Mouse (Mus musculus): ENCODE data around the gene Ddr2. TPM values are rescaled to one million over a fixed set of nuclear protein-coding genes. Genes with fewer than 3 reads are reported as not detected.
A peak's percentile ranks its signal among the peaks of the same experiment; 100 is the strongest.
"Not testable (repeated sequence)": the region's sequence is repeated elsewhere in the genome, so short reads cannot be mapped to it uniquely, and the experiment has no call there.

The Ddr2 gene
- polyA plus RNA-seq, 1 experiment from 2014 or later: 69.6 TPM

- no peak for DNase-seq (ENCODE audit: low spot score)
- no peak overlapping the region for H3K4me3 ChIP-seq
- H3K9me3 ChIP-seq: no peaks in the 10 kb centered on the region
- H3K36me3 ChIP-seq (replicated peaks): peaks cover 43% of the 10 kb centered on the region
- H3K27ac ChIP-seq (replicated peaks): no peak overlapping the region
- no peaks in the 10 kb centered on the region for H3K4me1 ChIP-seq
- 96% methylated on average over 5 of the region's 5 CpGs for WGBS
- H3K27me3 ChIP-seq (replicated peaks; ENCODE audit: low read depth, poor library complexity, severe bottlenecking): no peaks in the 10 kb centered on the region
These were observed 31.1 kb upstream of the Ddr2 start for GRCm38 (mm10) chr1:170141626-170142025.

GRCm38 (mm10) chr1:170136351-170137009 is 25.9 kb upstream of the Ddr2 start:
- no peak overlapping the region for H3K4me3 ChIP-seq
- 30% methylated on average over 7 of the region's 7 CpGs for WGBS
- peak; percentile 66 for DNase-seq (ENCODE audit: low spot score)
- H3K27me3 ChIP-seq (replicated peaks; ENCODE audit: low read depth, poor library complexity, severe bottlenecking): no peaks in the 10 kb centered on the region
- no peaks in the 10 kb centered on the region for H3K4me1 ChIP-seq
- peaks cover 7% of the 10 kb centered on the region; the same call in 1 of the 2 replicates for H3K36me3 ChIP-seq (replicated peaks)
- H3K9me3 ChIP-seq: no peaks in the 10 kb centered on the region
- H3K27ac ChIP-seq (replicated peaks): no peak overlapping the region

GRCm38 (mm10) chr1:170134264-170134663 is 23.7 kb upstream of the Ddr2 start:
- H3K4me1 ChIP-seq: no peaks in the 10 kb centered on the region
- DNase-seq (ENCODE audit: low spot score): no peak
- no peak overlapping the region for H3K27ac ChIP-seq (replicated peaks)
- no peak overlapping the region for H3K4me3 ChIP-seq
- WGBS: 86% methylated on average over 8 of the region's 8 CpGs
- H3K36me3 ChIP-seq (replicated peaks): no peaks in the 10 kb centered on the region
- no peaks in the 10 kb centered on the region for H3K9me3 ChIP-seq
- H3K27me3 ChIP-seq (replicated peaks; ENCODE audit: low read depth, poor library complexity, severe bottlenecking): no peaks in the 10 kb centered on the region

- Histone ChIP-seq H3K9me3 (no peaks in the 10 kb centered on the region), H3K27me3 (replicated peaks; ENCODE audit: low read depth, poor library complexity, severe bottlenecking) (no peaks in the 10 kb centered on the region), H3K4me1 (no peaks in the 10 kb centered on the region), H3K4me3 (no peak overlapping the region), H3K36me3 (replicated peaks) (no peaks in the 10 kb centered on the region), H3K27ac (replicated peaks) (no peak overlapping the region)
- DNase-seq (ENCODE audit: low spot score): no peak
- 51% methylated on average over 3 of the region's 3 CpGs for whole genome bisulfite sequencing
These were observed 20.4 kb upstream of the Ddr2 start for GRCm38 (mm10) chr1:170130962-170131361.

GRCm38 (mm10) chr1:170124644-170125043 is 14.1 kb upstream of the Ddr2 start:
- H3K4me1 ChIP-seq: no peaks in the 10 kb centered on the region
- WGBS: 70% methylated on average over 2 of the region's 2 CpGs

GRCm38 (mm10) chr1:170113616-170114015 is 3.1 kb upstream of the Ddr2 start:
- Histone ChIP-seq H3K27ac (replicated peaks) (no peak overlapping the region), H3K4me1 (peaks cover 22% of the 10 kb centered on the region), H3K4me3 (no peak overlapping the region), H3K9me3 (no peaks in the 10 kb centered on the region), H3K27me3 (replicated peaks; ENCODE audit: low read depth, poor library complexity, severe bottlenecking) (no peaks in the 10 kb centered on the region), H3K36me3 (replicated peaks) (no peaks in the 10 kb centered on the region)
- 91% methylated on average over 6 of the region's 6 CpGs for WGBS
- no peak for DNase-seq (ENCODE audit: low spot score)

More at GRCm38 (mm10) chr1:170124644-170125043, 14.1 kb upstream of the Ddr2 start:
- Histone ChIP-seq H3K36me3 (replicated peaks) (no peaks in the 10 kb centered on the region), H3K9me3 (no peaks in the 10 kb centered on the region), H3K4me3 (no peak overlapping the region), H3K27ac (replicated peaks) (no peak overlapping the region), H3K27me3 (replicated peaks; ENCODE audit: low read depth, poor library complexity, severe bottlenecking) (no peaks in the 10 kb centered on the region)
- no peak for DNase-seq (ENCODE audit: low spot score)

- peak; percentile 11 for DNase-seq (ENCODE audit: low spot score)
- Histone ChIP-seq H3K9me3 (no peaks in the 10 kb centered on the region), H3K4me3 (no peak overlapping the region), H3K27me3 (replicated peaks; ENCODE audit: low read depth, poor library complexity, severe bottlenecking) (no peaks in the 10 kb centered on the region), H3K27ac (replicated peaks) (peak overlapping the region; percentile 92; the same call in 1 of the 2 replicates), H3K36me3 (replicated peaks) (no peaks in the 10 kb centered on the region), H3K4me1 (peaks cover 30% of the 10 kb centered on the region)
- WGBS: 87% methylated on average over 10 of the region's 10 CpGs
These were observed 1.7 kb upstream of the Ddr2 start for GRCm38 (mm10) chr1:170112261-170112660.

GRCm38 (mm10) chr1:170111651-170112226 is 1.2 kb upstream of the Ddr2 start:
- H3K36me3 ChIP-seq (replicated peaks): peaks cover under 1% of the 10 kb centered on the region; the same call in 1 of the 2 replicates
- H3K4me3 ChIP-seq: peak overlapping the region; percentile 64; the same call in 1 of the 2 replicates
- H3K27ac ChIP-seq (replicated peaks): peak overlapping the region; percentile 92
- peaks cover 30% of the 10 kb centered on the region for H3K4me1 ChIP-seq
- no peaks in the 10 kb centered on the region for H3K9me3 ChIP-seq
- DNase-seq (ENCODE audit: low spot score): peak; percentile 24
- whole genome bisulfite sequencing: 71% methylated on average over 16 of the region's 16 CpGs
- H3K27me3 ChIP-seq (replicated peaks; ENCODE audit: low read depth, poor library complexity, severe bottlenecking): no peaks in the 10 kb centered on the region

- DNase-seq (ENCODE audit: low spot score): peak; percentile 55
- Histone ChIP-seq H3K27ac (replicated peaks) (peak overlapping the region; percentile 92), H3K4me1 (peaks cover 30% of the 10 kb centered on the region), H3K4me3 (peak overlapping the region; percentile 64), H3K36me3 (replicated peaks) (peaks cover 5% of the 10 kb centered on the region; the same call in 1 of the 2 replicates), H3K27me3 (replicated peaks; ENCODE audit: low read depth, poor library complexity, severe bottlenecking) (no peaks in the 10 kb centered on the region), H3K9me3 (no peaks in the 10 kb centered on the region)
- 58% methylated on average over 19 of the region's 19 CpGs for WGBS
These were observed 616 bp downstream of the Ddr2 start for GRCm38 (mm10) chr1:170109776-170110515.

- WGBS: 92% methylated on average over 6 of the region's 6 CpGs
- H3K36me3 ChIP-seq (replicated peaks): peaks cover 23% of the 10 kb centered on the region
- H3K4me1 ChIP-seq; H3K27ac ChIP-seq (replicated peaks); H3K9me3 ChIP-seq; DNase-seq (ENCODE audit: low spot score); H3K27me3 ChIP-seq (replicated peaks; ENCODE audit: low read depth, poor library complexity, severe bottlenecking); H3K4me3 ChIP-seq: not testable (repeated sequence)
These were observed 7.7 kb downstream of the Ddr2 start for GRCm38 (mm10) chr1:170102814-170103213.

- DNase-seq (ENCODE audit: low spot score): no peak
- peaks cover 38% of the 10 kb centered on the region for H3K36me3 ChIP-seq (replicated peaks)
- H3K9me3 ChIP-seq: no peaks in the 10 kb centered on the region
- H3K27ac ChIP-seq (replicated peaks): no peak overlapping the region
- H3K27me3 ChIP-seq (replicated peaks; ENCODE audit: low read depth, poor library complexity, severe bottlenecking): no peaks in the 10 kb centered on the region
- 92% methylated on average over 7 of the region's 7 CpGs for WGBS
- no peaks in the 10 kb centered on the region for H3K4me1 ChIP-seq
- H3K4me3 ChIP-seq: no peak overlapping the region
These were observed 23.9 kb downstream of the Ddr2 start for GRCm38 (mm10) chr1:170086631-170087030.

GRCm38 (mm10) chr1:170084151-170084796 is 26.3 kb downstream of the Ddr2 start:
- 88% methylated on average over 12 of the region's 12 CpGs for WGBS
- no peaks in the 10 kb centered on the region for H3K27me3 ChIP-seq (replicated peaks; ENCODE audit: low read depth, poor library complexity, severe bottlenecking)
- H3K36me3 ChIP-seq (replicated peaks): peaks cover 38% of the 10 kb centered on the region
- no peak for DNase-seq (ENCODE audit: low spot score)
- no peak overlapping the region for H3K4me3 ChIP-seq
- no peaks in the 10 kb centered on the region for H3K9me3 ChIP-seq
- no peak overlapping the region for H3K27ac ChIP-seq (replicated peaks)
- H3K4me1 ChIP-seq: no peaks in the 10 kb centered on the region

Data from embryonic facial prominence, embryonic 10.5 days (tissue).